Mouse (Mus musculus) kidney, adult 2 months (tissue): Measurements from ENCODE around the gene Trf. TPM values are rescaled to one million over a fixed set of nuclear protein-coding genes. Genes with fewer than 3 reads are reported as not detected.

Source experiments
- DNase-seq: peaks from one replicate; pipeline ENCODE4 v3.0.0; 2021
- H3K27ac ChIP-seq: fragments of 200-500 bp; 2 replicates; pipeline ENCODE4 v1.5.1; 2012; ENCODE audit warnings: low read depth, low read length, control low read depth, inconsistent platforms; ENCODE audit not compliant: insufficient read depth
- H3K27me3 ChIP-seq: fragments of 200-500 bp; replicated peaks from 2 replicates; pipeline ENCODE4 v1.6.1; 2012; ENCODE audit warnings: mild to moderate bottlenecking, moderate library complexity, low read length, inconsistent platforms; ENCODE audit not compliant: control insufficient read depth, insufficient read depth
- H3K36me3 ChIP-seq: fragments of 200-500 bp; 2 replicates; pipeline ENCODE4 v1.6.1; 2012; ENCODE audit warnings: mild to moderate bottlenecking, moderate library complexity, low read length, inconsistent platforms; ENCODE audit not compliant: control insufficient read depth, insufficient read depth
- H3K4me1 ChIP-seq: fragments of 200-500 bp; 2 replicates; pipeline ENCODE4 v1.6.1; 2011; ENCODE audit warnings: low read length; ENCODE audit not compliant: control insufficient read depth, insufficient read depth
- H3K4me3 ChIP-seq: fragments of 200-500 bp; 2 replicates; pipeline ENCODE4 v1.5.1; 2011; ENCODE audit warnings: mild to moderate bottlenecking, low read depth, low read length, control low read depth; ENCODE audit not compliant: insufficient read depth
- CTCF ChIP-seq: fragments of 200-500 bp; conservative IDR thresholded peaks from 2 replicates; pipeline ENCODE4 v1.5.1; 2011; ENCODE audit warnings: low read depth, mild to moderate bottlenecking, control low read depth, low read length, moderate library complexity, mixed read lengths; ENCODE audit not compliant: insufficient read depth, insufficient read length
- POLR2A ChIP-seq: fragments of 200-500 bp; IDR thresholded peaks from one replicate; pipeline ENCODE4 v1.6.1; 2011; ENCODE audit warnings: low read depth, low read length, control low read depth
- WGBS: fragments of 180-500 bp; shearing (Covaris S2); methylation state at CpG from one replicate; pipeline ENCODE4 v1.1.7; 2018; 5-methylcytosine and 5-hydroxymethylcytosine counted together
- polyA plus RNA-seq: library from polyadenylated mRNA; depleted of rRNA; stranded (reverse); fragments of >200 nt; gene quantifications from 2 replicates; pipeline ENCODE4 v1.2.3, GENCODE M21; 2012; rRNA removed

Trf gene
- polyA plus RNA-seq, 1 experiment: 147 TPM

DNA sequence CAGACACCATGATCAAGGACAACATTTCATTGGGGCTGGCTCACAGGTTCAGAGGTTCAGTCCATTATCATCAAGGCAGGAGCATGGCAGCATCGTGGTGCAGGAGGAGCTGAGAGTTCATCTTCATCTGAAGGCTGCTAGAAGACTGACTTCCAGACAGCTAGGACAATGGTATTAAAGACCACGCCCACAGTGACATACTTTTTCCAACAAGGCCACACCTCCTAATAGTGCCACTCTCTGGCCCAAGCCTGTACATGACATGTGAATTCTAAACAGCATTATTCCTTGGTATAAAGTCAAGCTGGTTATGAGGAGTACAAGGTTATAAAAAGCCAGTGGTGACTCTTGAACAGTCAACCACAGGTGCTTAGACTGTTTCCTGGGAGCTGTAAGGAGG lies 75.7 kb downstream of the Trf start:
- DNase-seq: no peak
- WGBS: 85% methylated on average over 2 of the region's 2 CpGs
- H3K27me3 ChIP-seq: no peaks in the 10 kb centered on the region
- no peak for TF ChIP-seq POLR2A
- TF ChIP-seq CTCF: no peak
- no peak overlapping the region for H3K4me3 ChIP-seq
- H3K27ac ChIP-seq: no peak overlapping the region
- H3K36me3 ChIP-seq: no peaks in the 10 kb centered on the region
- no peaks in the 10 kb centered on the region for H3K4me1 ChIP-seq

Other genes with a start within 250 kb of the Trf start
- gene Slco2a1, start 241.7 kb downstream of the Trf start, polyA plus RNA-seq: 23.6 and 30.1 TPM in 2 replicates
- 2.7 and 3.8 TPM in 2 replicates for gene Rab6b, start 118.7 kb downstream of the Trf start, polyA plus RNA-seq
- gene Srprb, start 28.3 kb downstream of the Trf start, polyA plus RNA-seq: 35.4 and 44.4 TPM in 2 replicates
- gene Gm20425, start 137 bp downstream of the Trf start, polyA plus RNA-seq: not detected in 2 replicates
- gene 1300017J02Rik, start 74.6 kb upstream of the Trf start, polyA plus RNA-seq: 0.05 and 0.08 TPM in 2 replicates
- 4.4 and 4.7 TPM in 2 replicates for gene Topbp1, start 74.8 kb upstream of the Trf start, polyA plus RNA-seq
- 24.4 and 27.0 TPM in 2 replicates for gene Cdv3, start 135.4 kb upstream of the Trf start, polyA plus RNA-seq
- gene Bfsp2, start 250.0 kb upstream of the Trf start, polyA plus RNA-seq: 0.14 and 0.56 TPM in 2 replicates